Mouse (Mus musculus): ENCODE measurements around the gene Focad. TPM values are rescaled to one million over a fixed set of nuclear protein-coding genes. Genes with fewer than 3 reads are reported as not detected.

Gene Focad
- polyA plus RNA-seq, 1 experiment from 2014 or later: 17.6 TPM

DNA sequence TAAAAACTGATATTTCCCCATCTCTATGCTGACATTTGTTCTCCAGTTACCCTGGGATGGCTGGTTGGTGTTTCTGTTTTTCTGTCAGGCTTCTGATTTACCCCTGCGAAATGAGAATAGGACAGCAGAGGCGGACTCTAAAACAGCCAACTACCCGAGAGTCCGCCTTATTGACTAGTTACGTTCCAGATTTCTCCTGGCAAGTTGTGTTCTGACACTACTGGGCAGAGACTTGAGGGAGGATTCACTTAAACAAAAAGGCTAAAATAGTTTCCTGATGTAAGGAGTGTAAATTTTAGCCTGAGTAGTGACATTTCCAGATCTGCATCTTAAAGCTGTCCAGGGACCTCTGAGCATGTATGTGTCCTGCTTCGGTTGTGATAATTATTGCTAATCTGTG, 308.5 kb downstream of the Focad start:
- no peaks in the 10 kb centered on the region for H3K27me3 ChIP-seq (ENCODE audit: low read depth, poor library complexity, severe bottlenecking)
- WGBS: 91% methylated on average over 6 of the region's 6 CpGs
- H3K4me1 ChIP-seq: peaks cover 10% of the 10 kb centered on the region
- no peaks in the 10 kb centered on the region for H3K9me3 ChIP-seq (replicated peaks)
- no peak for DNase-seq (ENCODE audit: low spot score)
- no peak overlapping the region for H3K4me3 ChIP-seq
- H3K27ac ChIP-seq (replicated peaks): no peak overlapping the region
- H3K36me3 ChIP-seq: peaks cover 8% of the 10 kb centered on the region

DNA sequence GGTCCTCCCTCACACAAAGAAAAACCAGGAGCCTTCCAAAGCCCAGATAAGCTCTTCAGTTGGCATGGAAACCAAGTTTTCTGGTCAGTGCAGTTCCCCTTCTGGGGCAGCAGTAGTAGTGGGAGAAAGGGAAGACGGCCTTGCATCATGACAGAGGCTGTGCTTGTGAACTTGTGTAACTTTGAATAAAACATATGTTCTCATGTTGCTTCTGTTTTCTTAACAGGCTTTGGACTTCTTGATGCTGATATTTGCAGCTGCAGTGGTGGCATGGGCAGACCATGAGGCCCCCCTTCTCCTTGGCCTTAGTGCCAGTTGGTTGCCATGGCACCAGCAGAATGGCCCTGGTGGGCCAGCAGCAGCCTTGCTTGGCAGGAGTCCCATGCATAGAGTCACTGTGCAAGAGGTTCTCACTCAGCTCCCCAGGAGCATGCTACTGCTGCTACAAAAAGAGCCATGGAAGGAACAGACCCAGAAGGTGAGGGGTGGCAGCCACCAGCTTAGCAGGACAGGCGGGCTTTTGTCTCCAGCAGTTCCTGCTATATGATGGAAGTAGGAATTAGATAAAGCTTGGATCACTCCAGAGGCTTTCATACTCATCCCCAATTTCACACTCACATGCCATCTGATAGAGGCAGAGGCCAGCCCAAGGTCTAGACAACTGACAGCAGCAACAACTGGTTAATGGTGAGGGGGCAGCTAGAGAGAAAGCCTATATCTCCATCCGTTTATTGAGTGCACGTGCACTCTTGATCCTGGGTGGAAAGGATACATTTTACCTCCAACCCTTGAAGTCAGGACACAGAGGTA, 312.7 kb downstream of the Focad start:
- no peak overlapping the region for H3K4me3 ChIP-seq
- peak overlapping the region; percentile 61 for H3K27ac ChIP-seq (replicated peaks)
- no peaks in the 10 kb centered on the region for H3K27me3 ChIP-seq (ENCODE audit: low read depth, poor library complexity, severe bottlenecking)
- peaks cover 10% of the 10 kb centered on the region for H3K4me1 ChIP-seq
- peak; percentile 48 for DNase-seq (ENCODE audit: low spot score)
- 74% methylated on average over 4 of the region's 4 CpGs for WGBS
- H3K36me3 ChIP-seq: peaks cover 8% of the 10 kb centered on the region
- H3K9me3 ChIP-seq (replicated peaks): no peaks in the 10 kb centered on the region

DNA sequence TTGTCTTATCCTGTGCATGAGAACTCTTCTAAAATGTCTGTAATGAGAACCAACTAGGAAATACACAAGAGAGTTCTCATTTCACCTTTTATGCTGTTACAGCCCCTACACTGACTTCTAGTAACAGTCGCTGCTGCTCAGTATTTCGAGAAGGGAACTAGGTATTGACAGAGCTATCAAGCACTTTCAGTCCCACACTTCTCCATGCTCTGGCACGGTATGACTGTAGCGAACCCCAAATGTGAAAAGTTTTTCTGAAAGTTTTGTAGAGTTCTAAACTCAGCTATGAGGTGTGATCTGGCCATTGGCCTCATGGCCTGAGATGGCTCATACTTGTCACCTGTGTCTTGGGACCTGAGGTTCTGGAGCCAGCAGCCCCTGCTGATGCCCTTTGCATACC, 314.9 kb downstream of the Focad start:
- 92% methylated on average over 4 of the region's 4 CpGs for WGBS
- Histone ChIP-seq H3K27ac (replicated peaks) (no peak overlapping the region), H3K9me3 (replicated peaks) (no peaks in the 10 kb centered on the region), H3K4me1 (peaks cover 10% of the 10 kb centered on the region), H3K36me3 (peaks cover 11% of the 10 kb centered on the region), H3K4me3 (no peak overlapping the region), H3K27me3 (ENCODE audit: low read depth, poor library complexity, severe bottlenecking) (no peaks in the 10 kb centered on the region)
- no peak for DNase-seq (ENCODE audit: low spot score)

DNA sequence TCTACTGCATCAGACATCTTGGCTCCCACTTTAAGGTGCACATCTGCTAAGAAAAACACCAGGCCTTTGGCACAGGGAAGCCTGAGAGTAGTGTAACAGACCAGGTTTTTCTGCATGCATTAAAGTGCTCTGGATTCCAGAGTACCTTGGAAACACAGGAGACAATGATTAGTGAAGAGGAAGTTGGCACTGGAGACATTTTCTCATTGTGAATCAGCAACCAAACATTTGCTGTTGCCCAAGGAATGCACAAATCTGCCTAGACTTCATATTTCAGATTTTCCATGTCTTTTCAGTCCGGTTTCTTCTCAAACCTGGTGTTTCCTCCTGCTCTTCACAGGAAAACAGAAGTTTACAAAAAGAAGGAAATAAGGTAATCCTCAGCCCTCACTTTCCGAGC, 317.9 kb downstream of the Focad start:
- Histone ChIP-seq H3K27me3 (ENCODE audit: low read depth, poor library complexity, severe bottlenecking) (no peaks in the 10 kb centered on the region), H3K9me3 (replicated peaks) (no peaks in the 10 kb centered on the region), H3K27ac (replicated peaks) (no peak overlapping the region), H3K36me3 (peaks cover 7% of the 10 kb centered on the region), H3K4me3 (no peak overlapping the region), H3K4me1 (peaks cover 3% of the 10 kb centered on the region)
- DNase-seq (ENCODE audit: low spot score): no peak
- WGBS: 88% methylated on average over 2 of the region's 2 CpGs

DNA sequence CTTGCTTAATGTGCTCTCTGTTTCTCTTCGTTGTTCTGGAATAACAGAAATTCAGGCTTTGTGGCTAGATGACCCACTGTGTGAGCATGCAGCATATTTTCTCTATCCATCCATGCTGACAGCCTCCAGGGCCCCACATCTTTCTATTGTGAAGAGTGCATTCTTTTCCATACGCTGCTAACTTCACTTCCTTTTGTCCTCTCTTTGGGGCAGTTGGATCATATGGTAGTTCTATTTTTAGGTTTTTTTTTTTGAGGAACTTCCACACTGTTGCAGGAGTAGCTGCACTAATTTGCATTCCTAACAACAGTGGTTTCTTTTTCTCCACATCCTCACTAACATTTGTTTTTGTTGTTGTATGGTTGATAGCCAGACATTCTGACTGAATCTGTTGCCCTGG, 320.6 kb downstream of the Focad start:
- H3K27me3 ChIP-seq (ENCODE audit: low read depth, poor library complexity, severe bottlenecking): no peaks in the 10 kb centered on the region
- 66% methylated on average over 2 of the region's 2 CpGs for WGBS
- 0 out of 2 replicates have a peak, but pooled peaks cover 2% of the 10 kb centered on the region for H3K36me3 ChIP-seq
- no peak for DNase-seq (ENCODE audit: low spot score)
- no peak overlapping the region for H3K27ac ChIP-seq (replicated peaks)
- H3K9me3 ChIP-seq (replicated peaks): no peaks in the 10 kb centered on the region
- no peaks in the 10 kb centered on the region for H3K4me1 ChIP-seq
- no peak overlapping the region for H3K4me3 ChIP-seq

DNA sequence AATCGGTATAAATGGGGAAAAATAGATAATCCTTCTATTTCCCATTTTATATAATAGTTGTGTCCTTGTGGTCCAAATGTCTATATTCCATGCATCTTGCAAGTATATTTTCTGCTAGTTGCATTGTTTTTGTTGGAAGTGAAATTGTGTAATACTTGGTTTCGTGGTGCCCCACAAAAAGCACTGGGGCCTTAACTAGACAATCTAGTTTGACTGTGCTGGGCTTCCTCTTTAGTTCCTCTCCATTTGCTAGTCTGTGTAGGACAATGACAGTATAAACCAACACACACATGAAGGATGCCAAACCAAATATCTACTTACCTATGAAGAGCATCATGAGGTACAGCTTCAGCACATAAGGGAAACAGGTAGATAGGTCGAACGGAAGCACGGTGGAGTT, 324.9 kb downstream of the Focad start:
- 93% methylated on average over 5 of the region's 5 CpGs for WGBS
- Histone ChIP-seq H3K27ac (replicated peaks) (no peak overlapping the region), H3K9me3 (replicated peaks) (no peaks in the 10 kb centered on the region), H3K4me3 (no peak overlapping the region), H3K27me3 (ENCODE audit: low read depth, poor library complexity, severe bottlenecking) (no peaks in the 10 kb centered on the region), H3K36me3 (no peaks in the 10 kb centered on the region), H3K4me1 (no peaks in the 10 kb centered on the region)
- no peak for DNase-seq (ENCODE audit: low spot score)

GRCm38 (mm10) chr4:88424563-88424962, 330.1 kb downstream of the Focad start:
- no peaks in the 10 kb centered on the region for H3K36me3 ChIP-seq
- H3K4me1 ChIP-seq: no peaks in the 10 kb centered on the region
- H3K9me3 ChIP-seq (replicated peaks): no peaks in the 10 kb centered on the region
- no peak overlapping the region for H3K4me3 ChIP-seq
- no peaks in the 10 kb centered on the region for H3K27me3 ChIP-seq (ENCODE audit: low read depth, poor library complexity, severe bottlenecking)
- no peak for DNase-seq (ENCODE audit: low spot score)
- H3K27ac ChIP-seq (replicated peaks): no peak overlapping the region

- no peaks in the 10 kb centered on the region for H3K27me3 ChIP-seq (ENCODE audit: low read depth, poor library complexity, severe bottlenecking)
- H3K9me3 ChIP-seq (replicated peaks): no peaks in the 10 kb centered on the region
- H3K36me3 ChIP-seq: no peaks in the 10 kb centered on the region
- H3K4me1 ChIP-seq: no peaks in the 10 kb centered on the region
- no peak overlapping the region for H3K27ac ChIP-seq (replicated peaks)
- WGBS: 91% methylated on average over 2 of the region's 2 CpGs
- no peak for DNase-seq (ENCODE audit: low spot score)
- H3K4me3 ChIP-seq: no peak overlapping the region
These were observed 333.3 kb downstream of the Focad start for GRCm38 (mm10) chr4:88427630-88428239.

DNA sequence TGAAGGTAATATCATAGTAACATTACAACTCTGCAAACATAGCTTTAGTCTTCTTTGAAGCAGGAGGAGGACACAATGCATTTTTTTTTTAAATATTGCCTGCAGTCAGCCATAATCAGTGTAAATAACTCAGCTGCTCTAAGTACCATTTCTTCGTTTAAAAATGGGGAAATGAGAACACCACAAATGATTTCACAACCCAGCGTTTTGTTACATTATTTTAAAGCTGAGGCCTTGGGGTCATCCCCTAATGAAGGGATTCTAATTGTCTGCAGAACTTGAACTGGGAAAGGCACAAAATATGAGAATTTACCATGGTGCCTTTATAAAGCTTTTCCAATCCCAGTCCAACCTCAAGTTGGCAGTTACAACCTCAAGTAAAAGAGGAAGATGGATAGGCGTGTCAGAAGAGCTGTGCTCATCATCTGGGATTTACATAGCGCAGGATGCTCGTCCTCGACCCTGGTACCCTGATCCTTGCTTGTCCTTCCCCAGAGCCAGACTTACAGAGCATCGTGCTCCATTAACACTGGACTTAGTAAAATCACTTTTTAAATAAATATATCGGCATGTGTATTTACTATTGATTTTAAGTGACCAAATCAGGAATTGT, 338.1 kb downstream of the Focad start:
- no peak for DNase-seq (ENCODE audit: low spot score)
- no peak overlapping the region for H3K4me3 ChIP-seq
- H3K27me3 ChIP-seq (ENCODE audit: low read depth, poor library complexity, severe bottlenecking): no peaks in the 10 kb centered on the region
- H3K36me3 ChIP-seq: no peaks in the 10 kb centered on the region
- no peaks in the 10 kb centered on the region for H3K9me3 ChIP-seq (replicated peaks)
- WGBS: 88% methylated on average over 8 of the region's 8 CpGs
- no peaks in the 10 kb centered on the region for H3K4me1 ChIP-seq
- no peak overlapping the region for H3K27ac ChIP-seq (replicated peaks)

GRCm38 (mm10) chr4:88436593-88437165, 342.2 kb downstream of the Focad start:
- Histone ChIP-seq H3K36me3 (no peaks in the 10 kb centered on the region), H3K4me1 (peaks cover 13% of the 10 kb centered on the region), H3K9me3 (replicated peaks) (no peaks in the 10 kb centered on the region), H3K4me3 (no peak overlapping the region), H3K27me3 (ENCODE audit: low read depth, poor library complexity, severe bottlenecking) (peaks cover 6% of the 10 kb centered on the region; the same call in 1 of the 2 replicates), H3K27ac (replicated peaks) (no peak overlapping the region)
- no peak for DNase-seq (ENCODE audit: low spot score)
- 95% methylated on average over 6 of the region's 6 CpGs for WGBS

DNA sequence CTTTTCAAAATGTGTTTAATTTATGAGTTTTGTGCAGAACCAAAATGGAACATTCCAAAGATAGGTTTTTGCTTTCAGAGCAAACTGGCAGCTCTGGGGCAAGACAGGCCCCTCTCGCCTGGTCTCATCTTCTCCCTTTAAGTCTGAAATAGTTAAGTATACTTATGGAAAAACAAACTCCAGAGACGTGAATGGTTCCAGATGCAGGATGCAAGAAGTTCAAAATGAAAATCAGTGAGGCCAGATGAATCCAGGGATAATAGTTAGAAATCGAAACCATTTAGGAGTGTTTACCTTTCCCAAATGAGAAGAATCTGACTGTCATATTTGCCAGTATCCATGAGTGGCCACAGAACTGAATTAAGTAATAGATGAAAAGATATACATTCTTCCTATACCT, 342.7 kb downstream of the Focad start:
- Histone ChIP-seq H3K27ac (replicated peaks) (no peak overlapping the region), H3K9me3 (replicated peaks) (no peaks in the 10 kb centered on the region), H3K27me3 (ENCODE audit: low read depth, poor library complexity, severe bottlenecking) (peaks cover 6% of the 10 kb centered on the region; the same call in 1 of the 2 replicates), H3K4me3 (no peak overlapping the region), H3K36me3 (no peaks in the 10 kb centered on the region), H3K4me1 (peaks cover 18% of the 10 kb centered on the region)
- no peak for DNase-seq (ENCODE audit: low spot score)
- WGBS: 86% methylated on average over 3 of the region's 3 CpGs

DNA sequence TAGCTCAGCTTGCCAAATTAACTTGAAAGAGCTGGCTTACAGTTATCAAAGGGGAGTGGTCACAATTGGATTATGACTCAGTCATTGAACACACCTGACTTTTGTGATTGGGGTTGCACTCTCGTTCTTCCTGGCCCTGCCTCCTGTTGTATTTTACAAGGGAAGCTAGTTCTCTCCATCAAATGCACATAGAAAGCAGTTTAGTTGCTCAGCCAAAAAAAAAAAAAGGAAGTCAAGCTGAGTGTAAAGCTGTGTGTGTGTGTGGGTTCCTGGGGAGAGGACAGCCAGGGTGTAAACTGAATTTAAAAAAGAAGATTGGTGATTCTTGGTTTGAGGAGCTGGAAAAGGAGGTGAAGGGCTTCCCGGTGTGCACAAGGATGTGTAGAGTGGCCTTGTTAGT, 343.5 kb downstream of the Focad start:
- WGBS: 56% methylated on average over 2 of the region's 2 CpGs
- no peak overlapping the region for H3K27ac ChIP-seq (replicated peaks)
- H3K4me3 ChIP-seq: peak overlapping the region; percentile 57; the same call in 1 of the 2 replicates
- peaks cover 6% of the 10 kb centered on the region; the same call in 1 of the 2 replicates for H3K27me3 ChIP-seq (ENCODE audit: low read depth, poor library complexity, severe bottlenecking)
- H3K9me3 ChIP-seq (replicated peaks): no peaks in the 10 kb centered on the region
- no peaks in the 10 kb centered on the region for H3K36me3 ChIP-seq
- DNase-seq (ENCODE audit: low spot score): no peak
- peaks cover 22% of the 10 kb centered on the region for H3K4me1 ChIP-seq
